Comparison of ENCODE assay signal across 9 mouse cellular contexts in the genomic region with DNA sequence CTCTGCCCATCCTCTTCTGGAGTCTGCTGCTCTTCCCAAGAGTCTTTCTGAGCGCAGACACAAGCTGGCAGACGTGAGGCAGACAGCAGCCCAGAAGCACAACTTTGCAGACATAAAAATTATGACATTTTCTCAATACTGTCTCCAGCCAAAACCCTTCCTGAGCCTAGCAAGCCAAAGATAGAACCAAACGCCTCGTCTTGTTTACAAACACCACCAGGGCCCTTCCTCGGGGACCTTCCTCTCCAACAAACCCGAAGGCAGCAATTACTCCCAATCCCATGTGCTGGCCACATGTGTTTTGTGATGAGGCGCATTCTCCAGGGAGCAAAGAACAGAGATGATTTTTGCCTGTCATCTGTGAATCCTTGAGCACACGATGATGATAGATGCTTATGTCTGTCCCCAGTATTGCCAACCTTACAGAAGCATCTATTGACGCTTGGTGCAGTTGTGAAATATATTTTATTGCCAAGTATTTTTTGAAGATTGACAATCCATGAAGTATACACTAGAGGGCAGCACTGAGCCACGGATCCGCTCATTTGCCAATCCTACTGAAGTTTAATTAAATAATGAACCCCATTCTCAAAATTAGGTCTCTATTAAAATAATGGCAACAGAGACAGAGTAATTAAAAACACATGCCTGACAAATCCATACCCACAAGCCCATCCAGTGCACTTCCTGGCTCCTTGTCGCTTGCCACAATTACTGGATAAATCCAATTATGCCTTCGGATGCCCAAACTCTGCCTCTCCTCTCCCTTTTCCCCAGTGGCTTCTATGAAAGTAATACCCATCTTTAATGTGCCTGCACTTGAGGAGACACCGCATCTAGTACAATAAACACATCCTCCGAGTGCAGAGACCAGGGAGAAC.
DNase-seq lines count a peak whose midpoint lies in the region; ATAC-seq and TF ChIP-seq lines count a peak whose summit lies in the region.
"Had no signal": no experiment of that assay in that cellular context is flagged by ENCODE, and none has a peak within 500 bp of the region (broad histone marks: within the 10 kb centered on the region; RNA-seq: fewer than 3 reads in every experiment).

No protein-coding gene starts in this region.

- H3K27me3 ChIP-seq in hindbrain, embryonic 14.5 days (ENCODE audit: control insufficient read depth, insufficient read depth, low read length) = no peaks in the 10 kb centered on the region
- H3K27me3 ChIP-seq in stomach, postnatal 0 days (ENCODE audit: control insufficient read depth, insufficient read depth, low read length) = no peaks in the 10 kb centered on the region

- H3K4me2 ChIP-seq in hindbrain, embryonic 14.5 days (replicated peaks) = peak overlapping the region; percentile 31
- peak overlapping the region; percentile 23; the same call in 1 of the 2 replicates for H3K4me2 ChIP-seq in stomach, postnatal 0 days (replicated peaks; ENCODE audit: low read depth)

- no peak overlapping the region for H3K9ac ChIP-seq in hindbrain, embryonic 14.5 days
- H3K9ac ChIP-seq in stomach, postnatal 0 days (ENCODE audit: low read length) = no peak overlapping the region

- no peak for TF ChIP-seq EP300 in stomach, postnatal 0 days (optimal IDR thresholded peaks at IDR 0.05)

- peak; percentile 83 for TF ChIP-seq CTCF in stomach, postnatal 0 days (IDR thresholded peaks at IDR 0.05; ENCODE audit: low read depth)

- WGBS in hindbrain, embryonic 14.5 days = 21% methylated on average over 15 of the region's 15 CpGs
- WGBS in stomach, postnatal 0 days = 28% methylated on average over 15 of the region's 15 CpGs

- no peaks in the 10 kb centered on the region for H3K36me3 ChIP-seq in hindbrain, embryonic 14.5 days (replicated peaks; ENCODE audit: control insufficient read depth, insufficient read depth)
- H3K36me3 ChIP-seq in stomach, postnatal 0 days (ENCODE audit: control insufficient read depth, insufficient read depth, low read length) = no peaks in the 10 kb centered on the region

- H3K4me3 ChIP-seq in hindbrain, embryonic 14.5 days (replicated peaks; ENCODE audit: low read length) = no peak overlapping the region
- no peak overlapping the region for H3K4me3 ChIP-seq in stomach, postnatal 0 days (ENCODE audit: low read depth, low read length)
- H3K4me3 ChIP-seq: erythroblast, embryonic 14.5 days had no signal

- H3K4me1 ChIP-seq in hindbrain, embryonic 14.5 days (replicated peaks; ENCODE audit: control insufficient read depth, insufficient read depth, low read length) = peaks cover 7% of the 10 kb centered on the region; the same call in 1 of the 2 replicates
- no peaks in the 10 kb centered on the region for H3K4me1 ChIP-seq in stomach, postnatal 0 days (replicated peaks; ENCODE audit: control insufficient read depth, insufficient read depth)

- peak; percentile 42 for DNase-seq in thymus, postnatal 0 days (ENCODE audit: low spot score)
- DNase-seq in thymus, postnatal 25 days = no peak
- peak; percentile 49 for DNase-seq in embryo, embryonic 9.5 days (ENCODE audit: extremely low spot score)
- peak; percentile 77 for DNase-seq in hindbrain, embryonic 14.5 days (ENCODE audit: low spot score)
- DNase-seq in lung, postnatal 25 days (ENCODE audit: low spot score) = peak; percentile 38
- DNase-seq in stomach, postnatal 0 days (ENCODE audit: low spot score) = no peak
- DNase-seq in testis, postnatal 14 days (ENCODE audit: low spot score) = no peak
- no peak for DNase-seq in left cerebral cortex, adult 18-20 months (ENCODE audit: low spot score in 2 of 2)

- ATAC-seq in hindbrain, embryonic 14.5 days (ENCODE audit: low FRiP score) = no peak
- no peak; the same call in 1 of the 2 replicates for ATAC-seq in stomach, postnatal 0 days (ENCODE audit: low FRiP score, low TSS enrichment)

- no peaks in the 10 kb centered on the region for H3K9me3 ChIP-seq in hindbrain, embryonic 14.5 days (ENCODE audit: control insufficient read depth, low read length)
- H3K9me3 ChIP-seq in stomach, postnatal 0 days (ENCODE audit: control insufficient read depth, low read length) = no peaks in the 10 kb centered on the region

- no peak overlapping the region for H3K27ac ChIP-seq in hindbrain, embryonic 14.5 days
- H3K27ac ChIP-seq in stomach, postnatal 0 days (replicated peaks) = no peak overlapping the region

Comparison
In these comparisons a context has a peak if more than half of its experiments do, and no peak if none do; other contexts are left out.
1. DNase-seq: peak in thymus, postnatal 0 days (single experiment), embryo, embryonic 9.5 days (single experiment), hindbrain, embryonic 14.5 days (single experiment) and lung, postnatal 25 days (single experiment); none in thymus, postnatal 25 days (single experiment), stomach, postnatal 0 days (single experiment), testis, postnatal 14 days (single experiment) and left cerebral cortex, adult 18-20 months (0 of 2).